Mouse (Mus musculus) B cell, adult 2 months (primary cell): ENCODE results near the gene Tbc1d22a.

ENCODE experiments used
- DNase-seq, 2 experiments: peaks; one replicate each; pipeline ENCODE4 v3.0.0; 2022

The Tbc1d22a gene

GRCm38 (mm10) chr15:86468082-86468481 lies 253.8 kb downstream of the Tbc1d22a start:
- DNase-seq = no peak

- no peak for DNase-seq
These were observed 256.9 kb downstream of the Tbc1d22a start for GRCm38 (mm10) chr15:86471136-86471535.

DNA sequence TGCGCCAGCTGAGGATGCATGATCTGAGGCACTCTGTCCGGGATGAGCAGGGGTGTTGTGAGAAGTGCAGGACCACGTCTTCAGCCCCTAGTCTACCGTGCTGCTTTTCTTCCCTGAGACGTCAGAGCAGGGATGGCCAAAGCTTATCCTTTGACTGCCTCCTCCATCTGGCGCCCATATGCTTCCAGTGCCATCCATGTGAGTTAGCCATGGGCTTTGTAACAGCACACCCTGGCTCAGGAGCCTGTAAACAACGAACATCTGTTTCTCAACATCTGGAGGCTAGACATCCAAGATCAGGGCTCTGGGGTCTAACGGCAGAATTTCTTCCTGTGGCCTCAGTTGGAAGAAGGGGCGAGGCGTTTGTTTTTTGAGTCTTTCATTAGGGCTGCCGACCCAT lies 259.2 kb downstream of the Tbc1d22a start:
- no peak for DNase-seq

DNA sequence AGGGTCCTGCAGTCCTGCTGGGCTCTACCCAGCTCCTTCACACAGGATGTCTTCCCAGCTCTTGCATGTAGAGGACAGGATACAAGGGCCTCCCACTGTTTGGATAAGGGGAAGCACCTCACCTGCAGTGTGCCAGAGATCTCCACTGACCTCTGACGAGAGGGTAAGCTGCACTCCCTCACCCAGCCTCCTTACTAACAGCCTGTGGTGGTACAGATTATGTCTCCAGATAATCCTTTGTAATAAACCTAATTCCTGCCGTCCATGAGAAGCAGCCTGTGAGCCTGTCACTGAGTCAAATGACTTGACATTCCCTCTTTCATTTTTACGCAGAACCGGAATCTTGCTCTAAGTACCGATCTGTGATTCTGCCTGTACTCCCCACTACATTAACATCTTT lies 260.7 kb downstream of the Tbc1d22a start:
- no peak for DNase-seq

DNA sequence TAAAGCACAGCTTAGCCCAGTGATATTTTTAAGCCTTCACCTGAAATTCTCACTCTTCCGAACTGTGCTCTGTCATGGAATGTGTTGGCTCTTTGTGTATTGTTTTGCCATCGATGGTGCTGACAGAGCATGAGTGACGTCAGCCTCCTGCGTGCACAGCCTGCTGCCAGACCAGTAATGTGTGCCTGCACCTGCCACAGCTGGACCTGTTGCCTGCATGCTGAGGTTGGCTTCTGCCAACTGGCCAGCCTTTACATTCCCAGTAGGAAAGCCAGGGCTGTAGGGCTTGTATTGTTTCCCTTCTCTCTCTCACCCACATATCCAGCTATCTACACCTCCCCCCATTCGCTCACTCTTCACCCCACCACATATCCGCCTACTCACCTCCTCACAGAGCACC lies 262.2 kb downstream of the Tbc1d22a start:
- DNase-seq = no peak

- DNase-seq = no peak
These were observed 262.8 kb downstream of the Tbc1d22a start for GRCm38 (mm10) chr15:86477032-86477431.

DNA sequence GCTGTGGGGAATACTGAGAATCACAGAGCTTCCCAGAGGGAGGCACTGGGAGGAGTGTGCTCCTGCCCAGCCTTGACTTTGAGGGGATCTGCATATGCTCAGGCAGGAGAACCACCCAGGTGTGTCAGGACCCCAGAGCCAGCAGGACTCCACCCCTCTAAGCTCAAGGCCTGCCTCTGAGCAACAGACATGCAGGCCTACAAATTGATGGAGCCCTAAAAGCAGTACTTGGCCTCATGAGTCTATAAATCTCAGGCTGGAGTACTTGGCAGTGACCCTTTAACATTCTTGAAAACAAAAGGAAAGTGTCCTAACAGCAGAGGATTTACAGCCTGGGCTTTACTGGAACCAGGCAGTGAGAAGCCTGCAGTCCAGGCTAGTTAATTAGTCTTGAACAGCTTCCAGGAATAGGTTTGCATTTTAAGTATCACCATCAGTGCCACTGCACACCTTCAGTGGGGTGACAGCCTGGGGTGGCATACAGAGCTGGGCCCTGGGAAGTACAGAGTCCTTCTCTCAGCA lies 263.3 kb downstream of the Tbc1d22a start:
- DNase-seq = no peak

GRCm38 (mm10) chr15:86478685-86479502 lies 264.6 kb downstream of the Tbc1d22a start:
- no peak for DNase-seq

GRCm38 (mm10) chr15:86482362-86482761 lies 268.1 kb downstream of the Tbc1d22a start:
- DNase-seq = no peak

- no peak for DNase-seq
These were observed 271.6 kb downstream of the Tbc1d22a start for GRCm38 (mm10) chr15:86485815-86486214.

- no peak for DNase-seq
These were observed 273.1 kb downstream of the Tbc1d22a start for GRCm38 (mm10) chr15:86487359-86487758.

DNA sequence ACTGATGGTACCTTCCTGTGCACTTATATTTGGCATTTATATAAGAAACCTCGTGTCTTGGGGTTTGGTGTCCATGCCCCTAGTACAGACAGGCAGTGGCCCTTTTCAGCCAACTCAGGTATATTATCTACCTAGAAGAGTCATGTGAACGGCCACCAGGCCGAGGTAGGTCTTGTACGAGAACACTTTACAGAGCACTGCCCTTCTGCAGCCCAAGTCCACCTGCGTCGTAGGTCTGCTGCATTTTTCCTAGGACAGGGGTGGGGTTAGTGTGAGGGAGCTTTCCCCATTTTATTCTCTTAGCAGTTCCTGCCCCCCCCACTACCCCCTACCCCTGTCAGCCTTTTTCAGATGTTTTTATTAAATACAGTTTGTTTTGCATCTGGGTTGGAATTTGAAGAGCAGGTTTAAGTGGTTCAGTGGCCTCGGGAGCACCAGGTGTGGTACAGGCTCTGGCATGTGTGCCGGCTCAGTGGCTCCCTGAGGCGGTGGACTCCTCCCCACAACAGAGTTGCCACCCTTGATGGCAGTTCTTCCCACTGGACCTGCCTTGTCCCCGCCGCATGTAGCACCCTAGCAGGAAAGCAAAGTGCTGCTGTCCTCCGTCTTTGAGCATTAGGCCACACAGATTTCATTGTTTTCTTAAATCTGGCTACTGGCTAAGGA lies 277.3 kb downstream of the Tbc1d22a start:
- DNase-seq = no peak

- no peak for DNase-seq
These were observed 278.4 kb downstream of the Tbc1d22a start for GRCm38 (mm10) chr15:86492636-86493035.

DNA sequence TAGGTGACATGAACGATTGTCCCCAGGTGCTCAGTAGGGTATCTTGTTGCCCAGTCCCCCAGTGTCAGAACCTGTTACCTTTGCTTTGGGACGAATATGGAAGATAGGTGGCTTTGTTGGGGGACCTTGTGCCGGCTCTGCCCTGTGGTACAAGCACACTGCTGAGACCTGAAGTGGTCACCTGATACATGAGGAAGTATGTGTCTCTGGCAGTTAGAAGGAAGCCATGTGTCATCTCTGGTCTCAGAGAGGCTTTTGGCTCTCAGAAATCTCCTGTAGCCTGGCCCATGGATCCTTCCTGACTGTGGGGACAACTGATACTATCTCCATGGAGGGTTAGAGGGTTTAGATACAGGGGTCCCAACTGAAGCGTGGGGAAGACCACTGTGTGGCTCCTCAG lies 281.9 kb downstream of the Tbc1d22a start:
- no peak for DNase-seq

GRCm38 (mm10) chr15:86496646-86497045 lies 282.4 kb downstream of the Tbc1d22a start:
- DNase-seq = no peak

DNA sequence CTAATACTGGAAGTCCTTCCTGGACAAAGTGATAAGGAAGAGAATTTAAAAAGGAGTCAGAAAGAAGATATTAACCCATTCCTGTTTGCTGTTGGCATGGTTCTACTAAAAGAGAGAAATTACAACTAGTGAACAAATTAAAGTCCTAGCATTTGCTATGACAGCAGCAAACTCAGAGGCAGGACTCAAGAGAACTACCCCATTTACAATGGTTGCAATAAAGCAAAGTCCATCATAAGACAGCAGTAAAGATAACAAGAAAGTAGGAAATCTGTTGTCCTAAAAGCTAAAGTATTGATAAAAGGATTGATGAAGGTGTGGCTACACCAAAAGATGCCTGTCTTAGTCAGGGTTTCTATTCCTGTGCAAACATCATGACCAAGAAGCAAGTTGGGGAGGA lies 286.3 kb downstream of the Tbc1d22a start:
- DNase-seq = no peak

- DNase-seq = no peak
These were observed 289.2 kb downstream of the Tbc1d22a start for GRCm38 (mm10) chr15:86503413-86503812.

GRCm38 (mm10) chr15:86506666-86507065 lies 292.4 kb downstream of the Tbc1d22a start:
- no peak for DNase-seq

GRCm38 (mm10) chr15:86507546-86507945 lies 293.3 kb downstream of the Tbc1d22a start:
- no peak for DNase-seq

- DNase-seq = no peak
These were observed 294.3 kb downstream of the Tbc1d22a start for GRCm38 (mm10) chr15:86508406-86509176.

- DNase-seq = no peak
These were observed 295.3 kb downstream of the Tbc1d22a start for GRCm38 (mm10) chr15:86509601-86510000.

GRCm38 (mm10) chr15:86511181-86511580 lies 296.9 kb downstream of the Tbc1d22a start:
- DNase-seq = no peak

GRCm38 (mm10) chr15:86513336-86513735 lies 299.1 kb downstream of the Tbc1d22a start:
- DNase-seq = no peak
